ENCODE assay signal across 8 mouse cellular contexts in the genomic region with DNA sequence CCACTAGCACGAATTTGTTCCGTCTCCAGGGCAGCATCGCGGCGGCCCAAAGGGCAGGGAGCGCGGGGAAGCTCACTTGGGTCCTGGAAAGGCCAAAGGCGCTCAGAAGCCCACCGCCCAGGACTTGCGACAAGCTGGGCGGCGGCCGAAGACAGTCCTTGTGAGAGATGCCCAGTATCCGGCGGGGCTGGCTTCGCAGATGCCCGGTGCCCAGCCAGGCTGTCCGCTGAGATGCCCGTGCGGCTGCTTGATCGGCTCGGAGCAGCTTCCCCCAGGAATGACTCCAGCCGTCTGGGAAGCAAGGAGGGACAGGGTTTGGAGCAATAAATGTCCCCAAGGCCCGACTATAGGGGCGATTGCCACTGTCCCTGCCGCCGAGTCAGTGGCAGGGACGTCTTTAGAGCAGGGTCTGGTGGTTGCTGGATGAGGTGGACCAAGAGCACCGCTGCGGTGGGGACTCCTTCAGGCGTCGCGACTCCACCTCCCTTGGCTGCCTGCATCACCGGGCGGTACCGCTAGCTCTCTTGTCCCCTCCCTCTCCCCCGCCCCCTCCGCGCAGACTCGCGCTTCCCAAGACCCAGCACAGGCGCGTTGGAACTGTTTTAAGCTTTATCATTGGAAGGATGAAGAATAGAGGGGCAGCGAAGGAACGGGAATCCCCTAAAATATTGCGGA. TPM values are rescaled to one million over a fixed set of nuclear protein-coding genes. Genes with fewer than 3 reads are reported as not detected.
DNase-seq lines count a peak whose midpoint lies in the region; ATAC-seq lines count a peak whose summit lies in the region.

A gene (minus strand): TSS at position 558 of the 675 bp plus-strand sequence.

- intact Hi-C loops in left cerebral cortex, postnatal 14 days (cut with DNase I) = loop anchor here (2.0 kb wide), 1 partner anchor 19 kb away; no protein-coding TSS in a partner anchor

- no peak within 1 kb of the TSS for H3K9ac ChIP-seq in forebrain, embryonic 11.5 days (ENCODE audit: low read length)
- peak within 1 kb of the TSS; percentile 65 for H3K9ac ChIP-seq in hindbrain, embryonic 14.5 days
- H3K9ac ChIP-seq in neural tube, embryonic 12.5 days = peak within 1 kb of the TSS; percentile 40; the same call in 1 of the 2 replicates

- H3K9me3 ChIP-seq in forebrain, embryonic 11.5 days (ENCODE audit: control insufficient read depth, low read length) = no peaks in the 10 kb centered on the region
- no peaks in the 10 kb centered on the region for H3K9me3 ChIP-seq in hindbrain, embryonic 14.5 days (ENCODE audit: control insufficient read depth, low read length)
- 0 out of 2 replicates have a peak, but pooled peaks cover 3% of the 10 kb centered on the region for H3K9me3 ChIP-seq in neural tube, embryonic 12.5 days

- peak within 1 kb of the TSS; percentile 24 for H3K4me3 ChIP-seq in forebrain, embryonic 11.5 days (ENCODE audit: low read depth, low read length)
- H3K4me3 ChIP-seq in hindbrain, embryonic 14.5 days (replicated peaks; ENCODE audit: low read length) = peak within 1 kb of the TSS; percentile 50
- H3K4me3 ChIP-seq in neural tube, embryonic 12.5 days = peak within 1 kb of the TSS; percentile 31

- peaks cover 10% of the 10 kb centered on the region for H3K4me1 ChIP-seq in forebrain, embryonic 11.5 days (replicated peaks; ENCODE audit: control insufficient read depth, insufficient read depth, low read length)
- H3K4me1 ChIP-seq in hindbrain, embryonic 14.5 days (replicated peaks; ENCODE audit: control insufficient read depth, insufficient read depth, low read length) = peaks cover 16% of the 10 kb centered on the region; the same call in 1 of the 2 replicates
- peaks cover 13% of the 10 kb centered on the region for H3K4me1 ChIP-seq in neural tube, embryonic 12.5 days

- no peaks in the 10 kb centered on the region for H3K36me3 ChIP-seq in forebrain, embryonic 11.5 days (ENCODE audit: control insufficient read depth, insufficient read depth, low read length)
- no peaks in the 10 kb centered on the region for H3K36me3 ChIP-seq in hindbrain, embryonic 14.5 days (replicated peaks; ENCODE audit: control insufficient read depth, insufficient read depth)
- no peaks in the 10 kb centered on the region for H3K36me3 ChIP-seq in neural tube, embryonic 12.5 days

- ATAC-seq in cerebellum, adult (ENCODE audit: insufficient number of reproducible peaks, low FRiP score, low TSS enrichment) = peak; percentile 31; the same call in 1 of the 2 replicates
- no peak for ATAC-seq in forebrain, embryonic 11.5 days (replicated peaks; ENCODE audit: low FRiP score)
- 0 out of 2 replicates have a peak, but pooled peaks have one; percentile 53 for ATAC-seq in hindbrain, embryonic 14.5 days (ENCODE audit: low FRiP score)
- ATAC-seq in neural tube, embryonic 12.5 days (ENCODE audit: low FRiP score, low read depth) = no peak

- peak within 1 kb of the TSS; percentile 45 for H3K4me2 ChIP-seq in forebrain, embryonic 11.5 days (ENCODE audit: low read depth, low read length, severe bottlenecking)
- H3K4me2 ChIP-seq in hindbrain, embryonic 14.5 days (replicated peaks) = peak within 1 kb of the TSS; percentile 87
- H3K4me2 ChIP-seq in neural tube, embryonic 12.5 days (replicated peaks) = peak within 1 kb of the TSS; percentile 65

- H3K27me3 ChIP-seq in forebrain, embryonic 11.5 days (ENCODE audit: control insufficient read depth, insufficient read depth, low read length) = peaks cover 52% of the 10 kb centered on the region
- peaks cover 86% of the 10 kb centered on the region for H3K27me3 ChIP-seq in hindbrain, embryonic 14.5 days (ENCODE audit: control insufficient read depth, insufficient read depth, low read length)
- H3K27me3 ChIP-seq in neural tube, embryonic 12.5 days (replicated peaks) = peaks cover 68% of the 10 kb centered on the region

- under 1% methylated on average over 46 of the region's 46 CpGs for WGBS in forebrain, embryonic 11.5 days
- under 1% methylated on average over 46 of the region's 46 CpGs for WGBS in hindbrain, embryonic 14.5 days
- WGBS in neural tube, embryonic 12.5 days = under 1% methylated on average over 46 of the region's 46 CpGs

- H3K27ac ChIP-seq in forebrain, embryonic 11.5 days (ENCODE audit: low read depth, low read length) = no peak within 1 kb of the TSS
- no peak within 1 kb of the TSS for H3K27ac ChIP-seq in hindbrain, embryonic 14.5 days
- no peak within 1 kb of the TSS for H3K27ac ChIP-seq in neural tube, embryonic 12.5 days

- DNase-seq in cerebellum, adult 8-10 months = no peak
- peak; percentile 45 to 50 for DNase-seq in adrenal gland, adult 18-20 months (ENCODE audit: low spot score in 2 of 2)
- DNase-seq in forebrain, embryonic 11.5 days (ENCODE audit: low spot score) = peak; percentile 63
- peak; percentile 51 for DNase-seq in hindbrain, embryonic 14.5 days (ENCODE audit: low spot score)
- DNase-seq in left cerebral cortex, postnatal 14 days (ENCODE audit: low spot score in 2 of 2) = peak; percentile 85 to 86
- no peak for DNase-seq in spleen, postnatal 4 days (ENCODE audit: low spot score in 2 of 2)

RNA-seq across cellular contexts. Expression of the gene that starts here (rescaled TPM):
- 1 to 10 TPM; 1.6 to 2.2 TPM for total RNA-seq in adrenal gland, adult 18-20 months (2021)
- not detected in 2 replicates for polyA plus RNA-seq in forebrain, embryonic 11.5 days (2014; fragmentation: Nextera tagmentation; extraction: Ambion mirVana)
- 8.8 and 13.6 TPM in 2 replicates for polyA plus RNA-seq in hindbrain, embryonic 14.5 days (2014; fragmentation: Nextera tagmentation; extraction: Ambion mirVana)
- total RNA-seq in left cerebral cortex, postnatal 14 days (2021) = 10 to 100 TPM; 33.9 TPM
- polyA plus RNA-seq in neural tube, embryonic 12.5 days (2016; fragmentation: Nextera tagmentation; extraction: Ambion mirVana) = 0.91 and 1.3 TPM in 2 replicates

Comparison
In these comparisons a context has a peak if more than half of its experiments do, and no peak if none do; other contexts are left out.
1. RNA of the gene that starts here (total RNA-seq): 33.9 TPM in left cerebral cortex, postnatal 14 days; 1.6 to 2.2 TPM in adrenal gland, adult 18-20 months; every median in the first group is over 10 times any median in the second.
2. Peak in DNase-seq, H3K4me3 ChIP-seq and H3K4me2 ChIP-seq in forebrain, embryonic 11.5 days; RNA of the gene not detected or under 1 TPM.
3. ATAC-seq: peak in cerebellum, adult (single experiment) and hindbrain, embryonic 14.5 days (single experiment); none in forebrain, embryonic 11.5 days (single experiment) and neural tube, embryonic 12.5 days (single experiment).
4. DNase-seq: peak in adrenal gland, adult 18-20 months (2 of 2), hindbrain, embryonic 14.5 days (single experiment) and left cerebral cortex, postnatal 14 days (2 of 2); none in cerebellum, adult 8-10 months (single experiment) and spleen, postnatal 4 days (0 of 2).
5. Peak in every context shown above with its lines, with median percentiles within 50 percentile points of each other: H3K4me2 ChIP-seq and H3K4me3 ChIP-seq.